Mouse (Mus musculus) spleen, postnatal 14 days (tissue): ENCODE data around the gene Spata16.

Source experiments
- DNase-seq, 2 experiments: peaks; one replicate each; pipeline ENCODE4 v3.0.0; 2021 to 2022; ENCODE audit warnings: low spot score in 2 of 2

The Spata16 gene

DNA sequence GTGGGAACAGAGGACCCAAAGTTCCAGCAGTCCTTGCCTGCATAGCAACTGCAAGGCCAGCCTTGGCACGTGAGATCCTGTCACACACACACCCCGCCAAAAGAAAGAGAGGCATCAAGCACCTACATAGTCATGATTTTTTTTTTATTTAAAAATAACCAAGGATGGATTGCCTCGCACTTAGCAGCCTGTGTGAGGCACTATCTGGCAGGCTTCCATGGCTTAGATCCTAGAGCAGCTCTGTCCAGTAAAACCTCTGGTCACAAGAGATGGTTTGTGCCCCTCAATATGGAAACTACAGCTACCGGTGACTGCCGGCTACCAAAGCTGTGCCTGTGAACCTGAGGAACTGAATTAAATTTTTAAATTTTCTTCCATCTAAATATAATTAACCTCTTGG lies 195.5 kb downstream of the Spata16 start:
- no peak for DNase-seq

DNA sequence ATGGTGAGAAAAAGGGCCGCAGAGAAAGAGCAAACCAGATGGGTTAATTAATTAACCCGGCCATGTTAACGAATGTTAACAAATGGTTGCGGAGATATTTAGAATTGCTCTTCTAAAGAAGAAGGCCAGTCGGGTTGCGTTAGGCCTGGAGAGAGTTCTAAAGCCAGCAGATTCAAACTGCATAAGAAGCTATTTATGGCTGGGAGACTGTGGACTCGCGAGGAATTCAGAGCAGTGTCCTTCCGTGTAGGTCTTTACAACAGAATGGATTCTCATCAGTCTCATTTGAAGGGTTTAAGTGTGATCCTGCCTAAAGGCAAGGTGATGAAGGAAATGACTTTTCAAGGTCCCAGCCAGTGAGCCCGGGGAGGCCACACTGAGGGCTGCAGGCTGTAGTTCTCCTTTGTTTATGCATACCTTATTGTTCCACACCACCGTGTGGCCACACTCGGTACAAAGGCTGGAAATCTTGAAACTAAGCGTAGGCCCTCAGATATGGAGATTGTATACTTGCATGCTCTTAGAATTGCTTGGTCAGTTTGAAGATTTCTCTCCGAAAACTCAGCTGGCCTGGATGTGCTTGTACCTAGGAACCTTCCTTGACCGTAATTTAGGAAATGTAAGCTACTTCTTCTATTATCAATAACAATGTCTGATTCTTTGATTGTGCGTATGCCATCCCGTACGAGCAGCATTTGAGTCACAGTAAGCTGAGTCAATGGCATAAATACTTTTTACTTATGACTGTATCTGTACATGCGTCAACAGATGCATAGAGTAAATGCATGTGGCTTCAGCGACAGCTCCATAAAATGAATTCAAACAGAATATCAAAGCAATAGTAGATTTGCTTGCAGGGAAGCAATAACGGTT lies 197.0 kb downstream of the Spata16 start:
- no peak for DNase-seq

DNA sequence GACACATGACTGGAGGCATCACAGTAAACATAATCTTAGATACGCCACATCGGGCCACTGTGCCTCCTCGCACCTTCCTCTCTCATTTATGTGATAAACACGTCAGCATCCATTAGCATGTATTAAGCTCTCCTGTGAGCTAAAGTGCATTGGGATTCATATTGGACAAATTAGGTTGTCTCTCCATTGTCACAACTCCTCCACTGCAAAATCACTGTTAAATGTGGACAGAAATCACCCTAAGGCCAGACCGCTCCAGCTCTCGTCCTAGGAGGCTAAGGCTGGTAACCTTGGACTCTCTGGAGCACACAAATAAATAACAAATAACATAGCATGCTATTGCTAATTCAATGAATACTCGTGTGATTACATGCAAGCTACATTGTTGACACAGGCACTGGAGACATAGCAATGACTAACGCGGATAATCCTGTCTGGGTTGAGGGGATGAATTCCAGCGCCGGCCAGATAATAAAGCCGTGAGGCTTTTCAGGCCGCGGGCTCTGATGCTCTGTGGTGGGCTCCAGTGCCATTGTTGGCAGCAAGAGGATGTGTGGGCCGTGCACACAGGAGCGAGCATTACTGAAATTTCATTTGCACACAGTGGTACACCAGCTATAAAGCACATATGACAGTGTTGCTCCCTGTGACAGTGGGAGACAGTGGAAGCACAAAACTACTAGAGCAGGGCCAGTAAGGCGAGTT lies 197.8 kb downstream of the Spata16 start:
- no peak for DNase-seq

DNA sequence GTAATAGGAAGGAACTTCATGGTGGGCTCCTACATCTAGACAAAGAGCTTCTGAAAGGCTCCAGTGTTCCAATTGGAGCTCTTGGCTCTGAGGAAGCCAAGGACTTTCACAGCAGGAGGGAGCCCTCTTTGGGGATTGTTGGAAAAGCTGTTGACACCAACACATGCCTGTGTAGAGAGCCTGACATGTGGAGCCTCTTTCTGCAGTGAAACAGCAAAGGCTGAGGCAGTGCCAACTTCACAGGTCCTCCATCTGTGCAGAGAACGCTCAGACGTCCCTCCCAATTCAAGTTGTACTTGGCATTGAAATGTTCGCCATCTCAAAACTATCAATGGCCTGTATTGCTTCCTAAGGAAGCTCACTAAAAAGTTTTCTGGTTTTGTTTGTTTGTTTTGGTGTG lies 207.6 kb downstream of the Spata16 start:
- no peak for DNase-seq

DNA sequence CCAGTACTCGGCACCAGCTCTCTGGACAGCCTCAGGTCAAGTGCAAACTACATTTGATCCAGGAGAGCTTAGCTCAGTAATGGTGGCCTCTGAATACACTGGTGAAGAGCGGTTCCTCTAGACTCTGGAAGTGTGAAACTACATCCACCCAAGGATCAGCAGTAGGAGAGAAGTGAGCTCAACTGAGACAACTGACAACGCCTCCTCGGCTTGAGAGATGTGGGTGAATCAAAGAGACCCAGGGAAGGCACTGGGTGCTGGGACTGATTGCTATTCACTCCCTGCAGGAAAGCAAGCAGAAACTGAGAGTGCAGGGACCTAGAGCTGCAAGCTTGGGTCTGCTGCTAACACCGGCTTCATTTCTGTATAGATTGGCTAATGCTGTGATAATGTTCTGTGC lies 210.5 kb downstream of the Spata16 start:
- DNase-seq = no peak

DNA sequence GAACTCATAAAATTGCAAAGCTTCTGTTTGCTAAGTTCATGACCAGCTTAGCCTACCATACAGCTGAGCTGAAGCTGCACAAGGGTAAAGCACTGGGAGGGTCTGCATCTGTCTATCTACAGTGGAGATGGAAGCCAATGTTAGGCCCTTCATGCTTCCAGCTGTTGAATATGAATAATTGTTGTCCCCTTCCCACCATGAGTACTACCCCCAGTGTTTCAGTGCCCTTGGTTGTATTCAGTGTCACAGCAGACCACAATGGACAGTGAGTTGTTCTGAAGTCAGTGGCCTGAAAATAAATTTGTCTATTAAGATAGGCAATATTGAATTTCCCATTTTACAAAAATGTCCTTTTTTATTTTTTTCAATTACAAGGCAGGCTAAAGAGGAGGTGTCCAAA lies 212.8 kb downstream of the Spata16 start:
- no peak for DNase-seq

DNA sequence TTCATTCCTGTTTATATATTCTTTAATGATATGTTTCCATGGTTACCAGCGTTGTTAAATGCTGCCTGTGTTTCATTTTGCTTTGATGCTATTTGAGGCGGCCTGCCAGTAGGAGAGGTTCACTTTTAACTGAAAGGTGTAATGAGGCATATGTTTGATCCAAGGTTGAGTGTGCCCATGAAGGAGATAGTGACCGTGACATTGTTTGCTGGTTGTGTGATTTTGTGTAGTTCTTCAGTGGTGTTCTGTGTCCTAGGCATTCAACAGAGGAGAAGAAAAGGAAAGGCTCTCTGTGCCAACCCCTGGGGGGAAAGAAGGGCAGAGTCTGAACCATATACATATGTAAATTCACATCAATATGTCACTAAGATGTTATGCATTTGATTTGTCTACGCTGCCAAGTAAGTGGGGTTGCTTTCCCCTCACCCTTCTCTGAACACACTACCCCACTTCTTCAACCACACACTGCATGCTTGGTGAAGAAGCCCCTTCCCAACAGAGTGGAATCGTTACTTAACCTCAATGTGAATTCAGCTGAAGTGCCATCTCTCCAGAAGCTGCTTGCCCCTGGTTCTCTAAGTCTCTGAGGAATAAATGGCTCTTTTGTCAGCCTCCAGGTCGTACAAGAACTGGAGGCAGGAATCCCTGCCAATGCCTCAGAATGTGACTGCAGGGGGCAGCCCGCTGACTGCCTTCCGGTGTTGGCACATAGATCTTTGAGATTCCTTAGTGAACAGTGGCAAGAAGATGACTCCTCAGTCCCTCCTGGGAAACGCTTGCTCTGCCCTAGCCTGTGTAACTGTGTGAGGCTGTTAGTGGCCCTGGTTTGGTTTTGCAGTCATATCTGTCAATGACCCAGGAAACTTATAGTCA lies 213.5 kb downstream of the Spata16 start:
- no peak for DNase-seq

DNA sequence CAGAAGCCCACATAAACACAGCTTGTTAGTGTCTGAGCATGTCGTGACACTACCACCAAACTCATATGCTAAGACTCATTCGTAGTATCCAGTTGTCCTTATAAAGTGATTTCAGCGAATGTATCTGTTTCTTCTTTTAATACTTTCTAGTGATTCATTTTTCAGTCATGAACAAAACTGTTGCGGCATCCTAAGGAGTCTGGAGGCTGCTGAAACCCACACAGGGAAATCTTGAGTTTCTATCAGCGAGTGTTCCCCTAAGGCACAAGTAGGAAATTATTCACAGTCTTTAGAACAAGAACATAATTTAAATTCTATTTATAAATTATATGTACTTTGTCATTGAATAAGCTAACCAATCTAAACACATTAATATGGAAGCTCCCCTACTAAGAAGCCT lies 216.1 kb downstream of the Spata16 start:
- no peak for DNase-seq

DNA sequence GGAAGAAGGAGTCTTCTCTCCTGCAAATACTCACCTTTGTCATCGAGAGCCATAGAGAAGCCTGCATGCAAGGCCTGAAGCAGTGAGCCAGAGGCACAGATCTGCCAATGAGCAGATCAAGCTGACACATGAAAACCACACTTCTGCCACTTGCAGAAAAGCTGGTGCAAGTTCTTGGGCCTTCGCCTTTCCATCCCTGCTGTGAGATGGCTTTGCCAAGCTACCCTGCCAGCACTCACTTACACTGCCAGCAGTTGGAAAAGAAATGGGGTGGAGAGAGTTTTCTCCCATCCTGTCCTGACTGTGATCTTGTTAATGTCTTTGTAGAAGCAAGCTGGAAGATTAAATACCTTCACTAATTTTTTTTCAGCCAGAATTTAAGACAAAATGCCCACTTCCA lies 237.3 kb downstream of the Spata16 start:
- no peak for DNase-seq

DNA sequence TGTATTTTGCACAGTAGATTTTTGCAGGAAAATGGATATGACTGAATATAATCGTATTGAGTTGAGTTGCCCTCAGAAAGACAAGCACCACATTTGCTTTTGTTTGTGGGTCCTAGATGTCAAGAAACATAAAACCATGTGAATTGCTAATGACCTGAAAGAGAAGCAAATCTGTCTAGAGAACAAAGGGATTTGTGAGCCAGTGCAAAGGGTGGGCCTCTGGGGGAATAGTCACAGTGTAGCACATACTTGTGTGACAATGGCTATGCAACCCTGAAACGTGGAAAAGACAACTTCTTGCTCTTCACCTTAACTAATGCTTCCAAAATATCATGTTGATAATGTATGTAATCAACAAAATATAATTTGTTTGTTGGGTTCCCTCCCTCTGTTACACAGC lies 239.9 kb downstream of the Spata16 start:
- no peak for DNase-seq

DNA sequence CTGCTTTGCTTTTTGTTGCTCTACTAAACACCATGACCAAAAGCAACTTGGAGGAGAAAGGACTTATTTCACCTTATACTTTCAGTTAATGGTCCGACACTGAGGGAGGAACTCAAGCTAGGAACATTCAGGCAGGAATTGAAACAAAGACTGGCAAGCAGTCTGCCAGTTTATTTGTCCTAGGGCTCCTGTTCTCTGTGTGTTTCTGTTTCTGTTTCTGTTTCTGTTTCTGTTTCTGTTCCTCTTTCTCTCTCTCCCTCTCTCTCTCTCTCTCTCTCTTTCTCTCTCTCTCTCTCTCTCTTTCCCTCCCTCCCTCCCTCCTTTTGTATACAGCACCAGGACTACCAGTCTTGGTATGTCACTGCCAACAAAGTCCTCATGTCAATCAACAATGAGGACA lies 279.2 kb downstream of the Spata16 start:
- DNase-seq = no peak

DNA sequence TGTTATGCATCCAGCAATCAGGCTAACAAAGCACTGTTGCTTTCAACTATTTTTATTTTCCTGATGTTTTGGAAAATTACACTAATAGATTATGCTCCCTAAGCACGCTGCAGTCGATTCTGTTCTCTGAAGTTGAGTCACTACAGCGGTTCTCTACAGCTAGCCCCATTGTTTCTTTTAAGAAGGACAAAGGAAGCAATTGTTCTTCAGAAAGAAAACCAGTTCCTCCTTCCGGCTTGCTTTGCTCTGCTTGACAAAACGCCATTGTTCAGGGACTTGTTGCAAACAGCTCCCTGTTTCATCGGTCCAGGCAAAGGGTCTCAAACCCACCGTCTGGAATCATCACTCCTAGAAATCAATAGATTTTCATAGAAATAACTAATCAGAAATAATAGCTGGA lies 283.6 kb downstream of the Spata16 start:
- no peak for DNase-seq

DNA sequence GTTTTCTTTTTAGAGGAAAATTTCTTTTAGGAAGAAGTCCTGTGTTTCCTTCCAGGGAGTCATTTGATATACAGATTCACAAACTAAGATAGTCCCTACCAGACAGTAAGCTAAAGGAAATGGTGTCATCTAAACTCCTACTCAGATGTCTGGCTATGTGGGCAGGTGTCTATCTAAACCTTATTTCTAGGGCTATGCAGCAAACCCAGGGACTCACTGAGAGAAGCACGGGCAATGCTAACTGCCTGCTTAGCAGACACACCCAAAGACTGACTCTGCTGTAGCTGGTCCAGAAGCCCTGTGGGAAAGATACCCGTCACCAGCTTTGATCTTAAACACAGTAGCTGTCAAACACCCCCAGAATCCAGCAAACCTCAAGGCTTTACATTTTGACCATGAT lies 284.2 kb downstream of the Spata16 start:
- no peak for DNase-seq

DNA sequence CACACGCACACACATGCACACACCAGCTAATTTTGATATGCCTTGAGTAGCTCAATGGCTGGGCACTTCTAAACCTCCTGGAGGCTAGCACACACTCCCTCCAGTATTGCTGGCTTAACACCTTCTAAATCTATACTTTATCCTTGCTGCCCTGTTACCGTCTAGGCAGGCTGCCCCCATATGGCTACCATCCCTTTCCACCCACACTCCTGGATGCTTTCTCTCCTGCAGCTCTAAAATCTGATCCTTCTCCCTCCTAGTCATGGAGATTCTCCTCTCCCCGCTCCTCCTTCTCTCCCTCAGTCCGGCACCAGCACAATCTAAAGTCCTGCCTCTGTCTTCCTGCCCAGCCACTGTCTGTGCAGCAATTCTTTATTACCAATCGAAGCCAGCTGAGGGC lies 286.0 kb downstream of the Spata16 start:
- no peak for DNase-seq

DNA sequence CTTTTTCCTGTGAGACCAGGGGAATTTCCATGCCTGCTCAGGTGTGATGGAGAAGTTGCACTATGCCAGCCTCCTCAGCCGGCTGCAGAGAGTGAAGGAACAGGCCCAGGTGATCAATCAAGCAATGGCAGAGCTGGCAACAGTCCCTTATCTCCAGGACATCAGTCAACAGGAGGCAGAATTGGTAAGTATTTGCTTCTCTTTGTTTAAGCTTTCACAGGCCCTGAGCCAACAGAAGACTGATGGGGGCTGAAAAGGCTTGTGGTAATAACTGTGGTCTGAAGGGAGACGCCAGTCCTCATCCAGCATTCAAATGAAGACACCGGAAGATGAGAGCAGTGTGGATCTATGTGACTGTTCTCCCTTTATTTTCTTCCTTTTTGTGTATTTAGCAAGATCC lies 286.8 kb downstream of the Spata16 start:
- DNase-seq = no peak

DNA sequence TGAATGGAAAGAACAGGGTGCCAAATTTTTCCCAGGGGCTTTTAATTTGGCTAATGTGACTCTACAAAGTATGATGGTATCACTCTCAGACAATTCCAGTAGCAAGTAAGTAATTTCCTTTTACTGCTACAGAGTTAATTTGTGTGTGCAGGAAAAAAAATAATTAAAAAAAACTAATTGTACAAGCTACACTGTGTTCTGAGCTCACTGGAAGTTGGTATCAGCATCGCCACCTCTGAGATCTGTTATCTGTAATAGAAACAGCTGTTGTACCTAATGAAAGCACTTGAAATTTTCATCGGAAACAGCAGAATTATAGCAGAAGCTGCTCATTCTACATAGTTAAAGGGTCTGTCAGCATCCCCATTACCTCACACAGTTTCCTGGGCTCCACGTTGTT lies 295.7 kb downstream of the Spata16 start:
- no peak for DNase-seq

DNA sequence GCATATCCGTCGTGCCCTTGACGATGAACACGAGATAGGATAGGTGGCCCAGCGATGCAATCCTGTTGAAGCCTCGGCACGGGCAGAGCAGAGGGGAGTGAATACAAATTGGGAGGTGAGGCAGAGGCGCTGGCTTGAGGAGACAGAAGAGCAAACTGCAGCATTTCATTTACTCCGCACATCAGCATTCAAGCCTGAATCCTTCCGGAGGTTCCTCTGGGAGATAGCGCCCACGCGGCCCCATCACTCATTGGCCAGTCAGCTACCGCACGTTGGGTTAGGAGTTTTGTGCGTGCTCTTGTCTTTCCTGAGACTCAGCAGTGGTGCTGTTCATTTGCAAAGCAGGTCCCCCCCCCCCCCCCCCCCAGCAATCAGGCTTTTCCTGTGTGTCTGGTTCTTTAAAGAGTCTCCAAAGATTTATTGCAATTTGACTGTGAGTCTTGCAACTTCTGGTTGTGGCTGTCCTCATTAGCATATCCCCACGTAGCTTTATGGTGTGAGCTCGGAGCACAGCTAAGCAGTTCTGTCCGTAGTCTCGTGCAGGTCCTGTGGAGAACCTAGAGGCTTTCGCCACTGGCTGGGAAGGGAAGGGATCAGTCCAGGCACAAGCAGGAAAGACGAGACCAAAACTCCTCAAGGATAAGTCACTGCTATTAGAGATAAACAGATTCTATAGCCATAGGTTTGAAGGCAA lies 299.6 kb downstream of the Spata16 start:
- DNase-seq = no peak

DNA sequence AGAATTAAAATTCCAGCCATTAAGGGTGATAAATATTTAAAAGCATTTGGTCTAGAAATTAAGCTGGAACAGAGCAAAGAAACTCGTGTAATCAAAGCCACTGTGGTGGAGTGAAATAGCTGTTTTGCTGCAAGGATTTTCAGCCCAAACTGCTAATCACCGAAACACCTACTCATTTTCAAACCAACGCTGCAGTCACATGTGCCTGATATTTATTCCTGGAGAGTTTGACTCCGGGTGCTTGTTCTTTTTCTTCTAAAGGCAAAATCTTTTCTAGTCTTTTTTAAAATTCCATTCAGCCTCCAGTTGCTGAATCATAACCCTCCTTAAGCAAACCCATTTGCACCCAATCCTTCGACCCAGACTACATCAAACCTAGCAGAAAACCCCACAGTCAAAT lies 329.4 kb downstream of the Spata16 start:
- no peak for DNase-seq

DNA sequence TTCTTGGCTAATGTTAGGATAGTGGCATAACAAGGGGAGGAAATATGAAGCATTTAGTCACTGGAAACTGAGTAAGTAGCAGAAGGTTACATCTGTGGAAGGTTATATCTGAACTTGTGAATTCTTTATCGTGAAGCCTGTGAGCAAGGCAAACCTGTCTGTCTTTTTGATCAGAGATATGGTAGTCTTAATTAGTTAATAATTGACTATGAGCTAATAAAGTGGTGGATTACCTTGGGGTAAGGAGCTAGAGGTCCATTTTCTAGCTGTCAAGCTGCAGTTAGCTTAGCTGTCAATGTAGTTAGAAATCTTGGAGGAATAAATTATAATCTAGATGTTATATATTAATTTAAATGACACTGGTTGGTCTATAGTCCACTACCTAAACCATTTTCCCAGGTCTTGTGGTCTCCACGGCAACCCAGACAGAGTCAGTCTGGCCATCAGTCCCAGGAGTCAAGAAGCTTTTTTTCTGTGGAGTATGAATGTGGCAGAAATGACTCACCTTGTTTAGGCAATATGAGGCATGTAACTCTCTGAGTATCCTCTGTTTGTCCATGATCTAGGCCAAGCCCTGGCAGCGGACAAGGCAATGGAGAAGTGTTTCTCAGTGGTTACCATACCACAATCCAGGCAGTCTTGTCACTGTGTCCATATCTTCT lies 331.6 kb downstream of the Spata16 start:
- DNase-seq = no peak

DNA sequence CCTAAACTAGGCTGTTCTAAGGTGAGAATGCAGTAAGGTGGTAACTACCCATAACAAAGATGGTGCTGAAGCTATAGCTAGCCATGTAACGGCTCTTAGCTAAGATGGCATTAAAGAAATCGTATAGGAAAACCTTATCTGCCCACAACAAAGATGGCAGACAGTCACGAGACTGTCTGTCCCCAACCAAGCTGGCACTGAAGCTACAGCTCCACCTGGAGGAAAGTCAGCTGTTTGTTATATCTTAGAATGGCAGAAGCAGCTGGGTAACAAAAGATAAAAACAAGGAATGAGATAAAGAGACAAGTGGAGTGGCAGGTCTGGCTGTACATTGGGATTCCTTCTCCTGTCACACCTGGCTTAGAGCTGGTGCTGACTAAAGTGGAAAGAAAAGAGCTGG lies 333.1 kb downstream of the Spata16 start:
- no peak for DNase-seq

DNA sequence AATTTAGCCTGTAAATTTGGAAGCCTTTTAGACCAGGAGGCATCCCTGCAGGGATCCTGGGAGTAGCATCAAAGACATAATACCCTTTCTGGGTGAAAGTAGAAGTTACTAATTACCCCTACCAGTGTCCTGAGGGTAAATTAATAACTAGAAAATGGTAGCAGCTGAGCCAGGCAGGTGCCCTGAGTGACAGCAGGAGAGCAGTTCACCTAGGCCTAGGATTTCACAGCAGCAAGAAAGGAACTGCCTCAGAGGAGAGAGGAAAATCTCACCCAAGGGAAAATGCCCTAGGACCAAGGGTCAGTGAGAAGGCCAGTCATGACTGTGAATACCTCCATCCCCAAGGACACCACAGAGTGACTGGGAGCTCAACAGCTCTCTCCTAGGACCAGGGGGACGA lies 333.9 kb downstream of the Spata16 start:
- DNase-seq = no peak
